Mouse (Mus musculus) MEL (cell line): ENCODE data around the gene Ropn1. TPM values are rescaled to one million over a fixed set of nuclear protein-coding genes. Genes with fewer than 3 reads are reported as not detected.

ENCODE experiments used
- DNase-seq: peaks from one replicate; pipeline ENCODE4 v3.0.0; 2011; ENCODE audit warnings: low read depth, low spot score
- H3K27ac ChIP-seq: 2 replicates; pipeline ENCODE4 v1.5.1; 2012; ENCODE audit warnings: low read depth, mild to moderate bottlenecking, control low read depth, low read length, moderate library complexity; ENCODE audit not compliant: control insufficient read depth
- H3K27me3 ChIP-seq, 2 experiments: fragments of 150-350 bp in 1 of 2; sonication (generic) in 1 of 2; 2 replicates each; pipeline ENCODE4 v1.6.1; 2012; ENCODE audit warnings: low read length in 2 of 2, mild to moderate bottlenecking in 2 of 2, improper control_type of control experiment in 1 of 2, moderate library complexity in 1 of 2; ENCODE audit not compliant: insufficient read depth in 2 of 2, control insufficient read depth in 1 of 2
- H3K36me3 ChIP-seq, 2 experiments: 2 replicates each; pipeline ENCODE4 v1.6.1; 2012 to 2014; ENCODE audit warnings: low read length in 2 of 2, improper control_type of control experiment in 1 of 2, inconsistent platforms in 1 of 2, mild to moderate bottlenecking in 1 of 2; ENCODE audit not compliant: insufficient read depth in 2 of 2, control insufficient read depth in 1 of 2
- H3K4me1 ChIP-seq, 2 experiments: fragments of 150-350 bp in 1 of 2; sonication (generic) in 1 of 2; 2 replicates each; pipeline ENCODE4 v1.6.1; 2012; ENCODE audit warnings: low read length in 2 of 2, improper control_type of control experiment in 1 of 2, mild to moderate bottlenecking in 1 of 2; ENCODE audit not compliant: insufficient read depth in 2 of 2, control insufficient read depth in 1 of 2
- H3K4me3 ChIP-seq, 2 experiments: fragments of 150-350 bp in 1 of 2; sonication (generic) in 1 of 2; 2 replicates each; pipeline ENCODE4 v1.5.1; 2012; ENCODE audit warnings: low read depth in 2 of 2, low read length in 2 of 2, mild to moderate bottlenecking in 2 of 2, moderate library complexity in 2 of 2, control low read depth in 1 of 2, improper control_type of control experiment in 1 of 2; ENCODE audit not compliant: control insufficient read depth in 1 of 2, insufficient read depth in 1 of 2
- H3K79me2 ChIP-seq: 2 replicates; pipeline ENCODE4 v1.6.1; 2012; ENCODE audit warnings: mild to moderate bottlenecking, low read length, moderate library complexity; ENCODE audit not compliant: control insufficient read depth, poor library complexity, insufficient read depth
- H3K9ac ChIP-seq: 2 replicates; pipeline ENCODE4 v1.6.1; 2012; ENCODE audit warnings: low read depth, mild to moderate bottlenecking, control low read depth, low read length, moderate library complexity; ENCODE audit not compliant: control insufficient read depth, poor library complexity, severe bottlenecking
- H3K9me3 ChIP-seq: fragments of 150-350 bp; sonication (generic); replicated peaks from 2 replicates; pipeline ENCODE4 v1.6.1; 2012; ENCODE audit warnings: mild to moderate bottlenecking, low read length, improper control_type of control experiment, moderate library complexity; ENCODE audit not compliant: insufficient read depth
- CHD1 ChIP-seq: IDR thresholded peaks from 2 replicates; pipeline ENCODE4 v1.6.1; 2012; ENCODE audit warnings: low read depth, mild to moderate bottlenecking, inconsistent platforms, low read length, improper control_type of control experiment
- CHD2 ChIP-seq: IDR thresholded peaks from 2 replicates; pipeline ENCODE4 v1.6.1; 2011; ENCODE audit warnings: low read length, improper control_type of control experiment
- CTCF ChIP-seq, 3 experiments: IDR thresholded peaks in 2 of 3; conservative IDR thresholded peaks in 1 of 3; 2 replicates each; pipeline ENCODE4 v1.5.1; 2011 to 2012; ENCODE audit warnings: low read length in 3 of 3, low read depth in 2 of 3, mild to moderate bottlenecking in 2 of 3, improper control_type of control experiment in 1 of 3, inconsistent platforms in 1 of 3, mixed read lengths in 1 of 3, moderate library complexity in 1 of 3; ENCODE audit not compliant: control insufficient read depth in 1 of 3, insufficient read depth in 1 of 3, poor library complexity in 1 of 3, severe bottlenecking in 1 of 3
- E2F4 ChIP-seq: IDR thresholded peaks from 2 replicates; pipeline ENCODE4 v1.6.1; 2011; ENCODE audit warnings: low read depth, low read length, improper control_type of control experiment, borderline replicate concordance
- ELF1 ChIP-seq: IDR thresholded peaks from 2 replicates; pipeline ENCODE4 v1.6.1; 2014; ENCODE audit warnings: low read depth, mild to moderate bottlenecking, inconsistent platforms, low read length, improper control_type of control experiment, moderate library complexity
- ETS1 ChIP-seq: IDR thresholded peaks from 2 replicates; pipeline ENCODE4 v1.6.1; 2012; ENCODE audit warnings: low read depth, mild to moderate bottlenecking, inconsistent platforms, low read length, improper control_type of control experiment, moderate library complexity
- GABPA ChIP-seq: IDR thresholded peaks from 2 replicates; pipeline ENCODE4 v1.6.1; 2012; ENCODE audit warnings: low read depth, mild to moderate bottlenecking, inconsistent platforms, low read length, improper control_type of control experiment, moderate library complexity
- GATA1 ChIP-seq: IDR thresholded peaks from 2 replicates; pipeline ENCODE4 v1.6.1; 2011; ENCODE audit warnings: low read depth, low read length, improper control_type of control experiment
- HCFC1 ChIP-seq: IDR thresholded peaks from 2 replicates; pipeline ENCODE4 v1.6.1; 2012; ENCODE audit warnings: low read depth, mild to moderate bottlenecking, inconsistent platforms, low read length, improper control_type of control experiment, moderate library complexity
- JUND ChIP-seq: IDR thresholded peaks from 2 replicates; pipeline ENCODE4 v1.6.1; 2011; ENCODE audit warnings: low read depth, mild to moderate bottlenecking, improper control_type of control experiment, low read length
- KAT2A ChIP-seq: conservative IDR thresholded peaks from 2 replicates; pipeline ENCODE4 v1.6.1; 2012; ENCODE audit warnings: low read depth, low read length, improper control_type of control experiment, inconsistent platforms
- MAZ ChIP-seq: IDR thresholded peaks from 2 replicates; pipeline ENCODE4 v1.6.1; 2012; ENCODE audit warnings: low read depth, mild to moderate bottlenecking, inconsistent platforms, low read length, improper control_type of control experiment
- MEF2A ChIP-seq: IDR thresholded peaks from 2 replicates; pipeline ENCODE4 v1.6.1; 2014; ENCODE audit warnings: low read depth, mild to moderate bottlenecking, inconsistent platforms, low read length, improper control_type of control experiment; ENCODE audit not compliant: poor library complexity, insufficient replicate concordance, severe bottlenecking; ENCODE audit errors: extremely low read depth
- MXI1 ChIP-seq: IDR thresholded peaks from 2 replicates; pipeline ENCODE4 v1.6.1; 2011; ENCODE audit warnings: mild to moderate bottlenecking, low read depth, low read length, improper control_type of control experiment
- NRF1 ChIP-seq: IDR thresholded peaks from 2 replicates; pipeline ENCODE4 v1.6.1; 2014; ENCODE audit warnings: low read depth, mild to moderate bottlenecking, inconsistent platforms, low read length, improper control_type of control experiment, moderate library complexity; ENCODE audit not compliant: poor library complexity, insufficient read depth, severe bottlenecking
- POLR2A ChIP-seq, 2 experiments: IDR thresholded peaks; 2 replicates each; pipeline ENCODE4 v1.6.1; 2011 to 2012; ENCODE audit warnings: low read length in 2 of 2, mild to moderate bottlenecking in 2 of 2, control low read depth in 1 of 2, improper control_type of control experiment in 1 of 2, low read depth in 1 of 2, moderate library complexity in 1 of 2; ENCODE audit not compliant: control insufficient read depth in 1 of 2, insufficient read depth in 1 of 2, poor library complexity in 1 of 2
- POLR2AphosphoS5 ChIP-seq: IDR thresholded peaks from 2 replicates; pipeline ENCODE4 v1.6.1; 2012; ENCODE audit warnings: low read depth, borderline replicate concordance, mild to moderate bottlenecking, inconsistent platforms, low read length, moderate library complexity, mixed read lengths
- RAD21 ChIP-seq: IDR thresholded peaks from 2 replicates; pipeline ENCODE4 v1.6.1; 2011; ENCODE audit warnings: mild to moderate bottlenecking, low read depth, low read length, improper control_type of control experiment
- SMC3 ChIP-seq: IDR thresholded peaks from 2 replicates; pipeline ENCODE4 v1.6.1; 2011; ENCODE audit warnings: low read depth, low read length, improper control_type of control experiment
- TAL1 ChIP-seq: IDR thresholded peaks from 2 replicates; pipeline ENCODE4 v1.6.1; 2012; ENCODE audit warnings: mild to moderate bottlenecking, inconsistent platforms, low read length, moderate library complexity, mixed read lengths
- TCF12 ChIP-seq: IDR thresholded peaks from 2 replicates; pipeline ENCODE4 v1.6.1; 2014; ENCODE audit warnings: low read depth, mild to moderate bottlenecking, inconsistent platforms, low read length, improper control_type of control experiment, moderate library complexity
- UBTF ChIP-seq: IDR thresholded peaks from 2 replicates; pipeline ENCODE4 v1.6.1; 2012; ENCODE audit warnings: low read depth, mild to moderate bottlenecking, inconsistent platforms, low read length, improper control_type of control experiment, moderate library complexity, borderline replicate concordance; ENCODE audit not compliant: insufficient read depth
- ZKSCAN1 ChIP-seq: IDR thresholded peaks from 2 replicates; pipeline ENCODE4 v1.6.1; 2012; ENCODE audit warnings: low read depth, mild to moderate bottlenecking, inconsistent platforms, low read length, improper control_type of control experiment, moderate library complexity
- ZNF384 ChIP-seq: IDR thresholded peaks from 2 replicates; pipeline ENCODE4 v1.6.1; 2012; ENCODE audit warnings: low read depth, mild to moderate bottlenecking, inconsistent platforms, low read length, improper control_type of control experiment
- polyA plus RNA-seq, 2 experiments: library from polyadenylated mRNA; stranded (reverse) in 1 of 2; unstranded in 1 of 2; fragments of >175 nt in 1 of 2; fragments of >200 nt in 1 of 2; gene quantifications; 2 replicates each; pipeline versions ENCODE4 v1.2.1 to v1.2.4; 2012; ENCODE audit warnings: low replicate concordance in 2 of 2, low read depth in 1 of 2; ENCODE audit not compliant: insufficient read length in 2 of 2, insufficient read depth in 1 of 2, missing spikeins in 1 of 2
- total RNA-seq: library from RNA; depleted of rRNA; stranded (reverse); fragments of 300-350 nt; gene quantifications from 2 replicates; pipeline ENCODE4 v1.2.3, GENCODE M21; 2012

Ropn1 gene
- total and polyA plus RNA-seq, 3 experiments, result not detected

GRCm38 (mm10) chr16:34635557-34635956 is 14.2 kb upstream of the Ropn1 start:
- H3K4me3 ChIP-seq, result no peak overlapping the region
- DNase-seq, result no peak
- H3K36me3 ChIP-seq, result no peaks in the 10 kb centered on the region
- H3K27me3 ChIP-seq, result no peaks in the 10 kb centered on the region
- TF ChIP-seq ZKSCAN1, result no peak
- no peak for TF ChIP-seq RAD21
- TF ChIP-seq ELF1, result no peak
- no peak for TF ChIP-seq NRF1
- no peak for TF ChIP-seq UBTF
- TF ChIP-seq POLR2A (IDR thresholded peaks at IDR 0.05; ENCODE audit: control insufficient read depth in 1 of 2, insufficient read depth in 1 of 2, low read depth in 1 of 2, low read length in 2 of 2, poor library complexity in 1 of 2), result no peak
- TF ChIP-seq JUND, result no peak
- no peak for TF ChIP-seq CHD1
- TF ChIP-seq ZNF384, result no peak
- TF ChIP-seq GATA1, result no peak
- H3K4me1 ChIP-seq, result no peaks in the 10 kb centered on the region
- no peaks in the 10 kb centered on the region for H3K79me2 ChIP-seq
- H3K9me3 ChIP-seq, result no peaks in the 10 kb centered on the region
- H3K9ac ChIP-seq, result no peak overlapping the region
- no peak overlapping the region for H3K27ac ChIP-seq

- Histone ChIP-seq H3K27me3 (no peaks in the 10 kb centered on the region), H3K9me3 (no peaks in the 10 kb centered on the region), H3K4me1 (no peaks in the 10 kb centered on the region), H3K36me3 (no peaks in the 10 kb centered on the region), H3K79me2 (no peaks in the 10 kb centered on the region), H3K27ac (no peak overlapping the region), H3K4me3 (no peak overlapping the region), H3K9ac (no peak overlapping the region)
- TF ChIP-seq POLR2A (IDR thresholded peaks at IDR 0.05; ENCODE audit: control insufficient read depth in 1 of 2, insufficient read depth in 1 of 2, low read depth in 1 of 2, low read length in 2 of 2, poor library complexity in 1 of 2) (no peak), CHD2 (no peak), MXI1 (no peak), UBTF (no peak), TAL1 (no peak), POLR2AphosphoS5 (no peak), CTCF (IDR thresholded peaks at IDR 0.05 in 2 of 3, conservative IDR thresholded peaks at IDR 0.05 in 1 of 3; ENCODE audit: control insufficient read depth in 1 of 3, insufficient read depth in 1 of 3, low read depth in 2 of 3, low read length in 3 of 3, poor library complexity in 1 of 3, severe bottlenecking in 1 of 3) (no peak), MAZ (no peak), TCF12 (no peak), GABPA (no peak), SMC3 (no peak), CHD1 (no peak), MEF2A (no peak), ELF1 (no peak), KAT2A (no peak), ETS1 (no peak), HCFC1 (no peak), RAD21 (no peak), E2F4 (no peak)
- no peak for DNase-seq
Measured at GRCm38 (mm10) chr16:34643511-34644259, 6.0 kb upstream of the Ropn1 start.
